Comparison of ENCODE assay signal across 16 mouse cellular contexts in the genomic region with DNA sequence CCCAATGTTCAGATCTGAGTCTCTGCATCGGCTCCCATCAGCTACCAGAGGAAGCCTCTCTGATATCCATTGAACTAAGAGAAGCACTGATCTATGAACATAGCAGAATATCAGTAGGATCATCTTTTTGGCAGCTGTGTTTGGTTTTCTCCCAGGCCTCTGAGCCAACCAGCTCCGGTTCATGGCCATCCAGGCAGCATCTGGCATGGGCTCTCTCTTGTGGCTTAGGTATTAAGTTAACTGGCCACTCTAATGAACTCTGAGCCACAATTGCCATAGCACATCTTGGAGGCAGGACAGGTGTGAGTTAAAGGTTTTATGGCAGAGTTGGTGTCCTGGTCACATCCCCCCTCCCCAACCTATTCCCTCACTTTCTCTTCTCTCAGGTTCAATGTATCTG.
"Had no signal": no experiment of that assay in that cellular context is flagged by ENCODE, and none has a peak within 500 bp of the region (broad histone marks: within the 10 kb centered on the region; RNA-seq: fewer than 3 reads in every experiment).

No protein-coding gene starts in this region.

- H3K36me3 ChIP-seq: midbrain, embryonic 10.5 days; midbrain, embryonic 12.5 days; neural tube, embryonic 13.5 days; neural tube, embryonic 15.5 days; stomach, embryonic 15.5 days had no signal

- H3K27ac ChIP-seq: midbrain, embryonic 10.5 days; midbrain, embryonic 12.5 days; neural tube, embryonic 13.5 days; neural tube, embryonic 15.5 days; stomach, embryonic 15.5 days; stomach, postnatal 0 days had no signal

- H3K4me3 ChIP-seq: midbrain, embryonic 10.5 days; midbrain, embryonic 12.5 days; myocyte; neural tube, embryonic 13.5 days; neural tube, embryonic 15.5 days; stomach, embryonic 15.5 days had no signal

- H3K9me3 ChIP-seq: midbrain, embryonic 10.5 days; midbrain, embryonic 12.5 days; neural tube, embryonic 13.5 days; neural tube, embryonic 15.5 days; stomach, embryonic 15.5 days had no signal

- H3K4me2 ChIP-seq: lung, embryonic 14.5 days; midbrain, embryonic 12.5 days; neural tube, embryonic 13.5 days; neural tube, embryonic 15.5 days; stomach, embryonic 15.5 days had no signal

- H3K27me3 ChIP-seq: midbrain, embryonic 12.5 days; neural tube, embryonic 13.5 days; neural tube, embryonic 15.5 days; stomach, embryonic 15.5 days had no signal

- ATAC-seq: midbrain, embryonic 16.5 days had no signal

- DNase-seq: lung, embryonic 14.5 days; lung, postnatal 10 days; lung, postnatal 4 days; midbrain, embryonic 14.5 days; right cerebral cortex, postnatal 14 days; thymus, adult 2 months; thymus, postnatal 25 days; thymus, postnatal 4 days had no signal

- H3K9ac ChIP-seq: lung, embryonic 14.5 days; midbrain, embryonic 12.5 days; neural tube, embryonic 13.5 days; neural tube, embryonic 15.5 days; stomach, embryonic 15.5 days had no signal

- H3K4me1 ChIP-seq: midbrain, embryonic 10.5 days; midbrain, embryonic 12.5 days; neural tube, embryonic 13.5 days; neural tube, embryonic 15.5 days; stomach, embryonic 15.5 days had no signal
